Mouse (Mus musculus): ENCODE measurements at regions not wholly inside any gene's neighbourhood (a gene's known extent, or its start where the extent isn't known, plus 50 kb on each side); places are given as distances from the start of the nearest gene placed in this dataset.

GRCm38 (mm10) chr9:30770436-30771173 is 151.6 kb downstream of the Adamts15 start:
- no peak for DNase-seq

GRCm38 (mm10) chr9:30769435-30769729 is 152.9 kb downstream of the Adamts15 start:
- no peak for DNase-seq

DNA sequence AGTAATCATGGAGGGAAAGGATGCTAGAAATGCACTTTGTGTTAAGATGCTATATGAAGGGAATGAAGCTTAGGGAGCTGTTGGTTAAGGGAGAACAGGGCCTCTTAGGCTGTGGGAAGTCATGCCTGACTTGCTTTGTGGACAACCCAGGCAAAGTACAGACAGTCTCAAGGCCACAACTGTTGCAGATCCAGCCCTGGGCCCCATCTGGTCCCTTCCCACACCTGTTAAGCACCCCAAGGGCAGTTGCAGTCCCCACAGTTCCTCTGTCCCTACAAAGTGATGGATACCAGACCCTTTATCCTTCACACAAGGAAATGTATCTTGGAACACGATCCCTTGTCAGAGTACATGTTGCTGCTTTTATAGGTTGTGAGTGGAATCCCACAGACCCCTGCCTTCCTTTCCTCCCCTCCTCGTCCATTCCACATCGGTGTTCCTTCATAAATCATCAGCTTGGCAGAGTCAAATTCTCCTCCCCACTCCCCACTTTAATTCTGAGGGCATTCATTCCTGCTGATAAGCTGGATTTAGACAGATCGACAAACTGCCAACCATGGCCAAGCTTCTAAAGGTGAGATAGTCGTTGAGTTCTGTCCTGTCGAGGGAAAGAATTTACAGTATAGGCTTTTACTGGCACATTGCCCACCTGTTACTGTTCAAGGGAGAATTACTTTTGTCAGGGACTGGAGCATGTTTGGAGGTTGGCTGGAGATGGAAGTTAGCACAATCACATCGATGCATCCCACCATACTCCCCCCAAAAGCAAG is 153.4 kb downstream of the Adamts15 start:
- DNase-seq = no peak

GRCm38 (mm10) chr9:30766701-30767100 is 155.6 kb downstream of the Adamts15 start:
- no peak for DNase-seq

GRCm38 (mm10) chr9:30766171-30766570 is 156.1 kb downstream of the Adamts15 start:
- DNase-seq = no peak

DNA sequence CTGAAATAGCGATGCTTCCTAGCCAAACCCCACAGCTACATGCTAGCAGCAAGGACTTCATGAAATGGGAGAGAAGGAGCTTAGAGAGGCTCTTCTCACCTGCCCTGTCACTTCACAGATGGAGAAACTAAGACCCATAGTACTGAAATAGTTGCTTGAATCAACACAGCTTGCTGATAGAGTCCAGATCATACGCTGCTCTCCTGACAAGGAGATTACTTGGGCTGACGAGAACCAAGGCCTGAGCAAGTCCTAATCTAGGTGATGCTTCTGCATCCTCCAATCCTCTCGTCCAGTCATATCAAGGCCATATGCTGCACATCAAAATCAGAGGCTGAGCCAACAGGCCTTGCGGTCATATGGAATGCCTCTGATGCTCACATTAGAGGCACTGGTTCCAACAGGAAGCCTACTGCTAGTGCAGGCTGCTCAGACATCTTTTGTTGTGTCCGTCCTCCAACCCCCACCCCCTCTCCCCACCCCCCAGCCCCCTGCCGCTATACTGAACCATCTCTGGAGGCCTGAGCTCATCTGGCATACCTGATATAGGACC is 157.2 kb downstream of the Adamts15 start:
- no peak for DNase-seq

GRCm38 (mm10) chr9:30762913-30763312 is 159.3 kb downstream of the Adamts15 start:
- no peak for DNase-seq

DNA sequence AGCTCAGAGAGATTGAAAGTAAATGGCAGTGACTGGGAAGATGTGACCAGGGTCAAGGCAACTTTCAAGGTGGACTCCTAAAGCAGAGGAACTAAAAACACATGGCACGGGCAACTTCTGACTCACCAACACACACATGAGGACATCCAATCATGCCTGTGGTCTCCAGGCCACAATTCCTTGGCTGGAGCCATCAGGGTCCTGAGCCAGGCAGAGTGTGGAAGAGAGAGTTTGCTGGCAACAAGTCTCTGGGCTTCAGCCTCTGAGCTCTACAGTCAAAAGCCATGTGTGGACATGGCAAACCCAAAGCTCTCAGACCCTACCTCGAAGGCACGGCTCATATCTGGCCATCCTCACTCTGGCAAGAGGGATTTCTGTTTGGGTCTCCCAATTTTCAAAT is 164.1 kb downstream of the Adamts15 start:
- no peak for DNase-seq

DNA sequence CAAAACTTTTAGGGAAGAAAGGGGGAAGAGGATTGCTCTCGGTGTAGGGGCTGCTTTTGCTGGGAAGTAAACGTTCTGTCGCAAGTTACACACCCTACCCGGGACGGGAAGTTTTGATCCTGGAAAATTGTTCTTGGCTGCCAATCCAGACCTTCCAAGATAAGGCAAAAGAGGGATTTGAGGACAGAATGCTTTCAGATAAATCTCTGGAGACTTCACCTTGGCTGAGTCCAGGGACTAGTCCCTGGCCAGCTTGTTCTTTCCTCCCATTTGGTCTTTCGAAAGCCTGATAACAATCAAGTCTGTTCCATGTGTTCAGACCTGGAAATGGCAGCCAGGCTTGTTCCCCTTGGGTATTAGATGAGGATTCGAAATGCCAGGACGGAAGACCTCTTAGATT is 164.8 kb downstream of the Adamts15 start:
- DNase-seq = no peak

GRCm38 (mm10) chr9:30756796-30757195 is 165.5 kb downstream of the Adamts15 start:
- no peak for DNase-seq

GRCm38 (mm10) chr9:30755586-30755985 is 166.7 kb downstream of the Adamts15 start:
- no peak for DNase-seq

DNA sequence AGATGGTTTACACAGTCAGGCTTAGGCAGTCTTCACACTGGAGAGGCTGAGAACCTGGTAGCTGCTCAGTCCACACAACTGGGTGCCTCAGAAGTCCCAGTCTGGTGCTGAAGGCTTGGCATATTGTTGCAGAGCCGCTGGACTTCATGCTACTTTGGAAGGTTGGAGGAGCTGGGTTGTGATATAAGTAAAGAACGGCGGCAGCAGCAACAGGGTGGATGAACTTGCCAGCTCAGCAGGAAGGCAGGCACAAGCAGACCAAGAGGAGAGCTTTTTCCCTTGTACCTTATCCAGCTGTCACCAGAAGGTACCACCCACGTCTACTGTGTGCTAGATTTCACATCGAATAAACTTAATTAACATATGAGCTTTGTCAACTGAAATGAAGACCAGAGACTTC is 167.4 kb downstream of the Adamts15 start:
- DNase-seq = no peak

- no peak for DNase-seq
Measured at GRCm38 (mm10) chr9:30743471-30743870, 178.8 kb downstream of the Adamts15 start.

GRCm38 (mm10) chr9:30742471-30743098 is 179.7 kb downstream of the Adamts15 start:
- DNase-seq = no peak

- DNase-seq = no peak
Measured at GRCm38 (mm10) chr9:30731687-30732086, 190.6 kb downstream of the Adamts15 start.

DNA sequence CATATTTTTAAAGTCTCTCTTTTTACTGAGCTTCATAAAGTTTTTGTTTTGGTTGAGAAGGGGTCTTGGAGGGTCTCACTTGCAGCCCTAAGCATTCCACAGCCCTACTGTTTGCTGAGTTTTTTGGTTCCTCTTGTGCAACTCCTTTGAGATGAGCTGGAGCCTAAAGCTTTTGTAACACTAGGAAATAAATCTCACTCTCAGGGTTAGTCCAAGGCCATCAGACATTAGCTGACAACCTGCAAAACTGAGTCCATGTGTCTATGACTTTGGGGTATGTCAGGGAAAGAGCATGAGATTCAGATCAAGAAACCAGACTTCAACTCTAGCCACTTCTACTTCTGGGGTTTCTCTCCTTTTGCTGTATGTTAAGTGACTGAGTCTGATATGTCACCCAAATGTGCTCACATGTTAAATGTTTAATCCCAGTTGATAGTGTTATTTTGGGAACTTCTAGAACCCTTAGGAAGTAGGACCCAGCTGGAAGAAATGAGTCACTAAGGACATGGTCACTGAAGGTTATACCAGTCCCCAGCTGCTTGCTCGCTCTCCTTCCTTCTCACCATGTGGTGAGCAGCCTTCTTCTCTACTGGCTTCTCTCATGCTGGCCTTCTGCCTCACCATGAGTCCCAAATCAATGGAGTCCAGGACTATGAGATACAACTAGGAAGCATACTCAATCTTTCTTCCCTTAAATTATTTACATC is 198.7 kb downstream of the Adamts15 start:
- no peak for DNase-seq

- no peak for DNase-seq
Measured at GRCm38 (mm10) chr9:30721861-30722260, 200.4 kb downstream of the Adamts15 start.

GRCm38 (mm10) chr9:30716421-30717170 is 205.7 kb downstream of the Adamts15 start:
- no peak for DNase-seq

DNA sequence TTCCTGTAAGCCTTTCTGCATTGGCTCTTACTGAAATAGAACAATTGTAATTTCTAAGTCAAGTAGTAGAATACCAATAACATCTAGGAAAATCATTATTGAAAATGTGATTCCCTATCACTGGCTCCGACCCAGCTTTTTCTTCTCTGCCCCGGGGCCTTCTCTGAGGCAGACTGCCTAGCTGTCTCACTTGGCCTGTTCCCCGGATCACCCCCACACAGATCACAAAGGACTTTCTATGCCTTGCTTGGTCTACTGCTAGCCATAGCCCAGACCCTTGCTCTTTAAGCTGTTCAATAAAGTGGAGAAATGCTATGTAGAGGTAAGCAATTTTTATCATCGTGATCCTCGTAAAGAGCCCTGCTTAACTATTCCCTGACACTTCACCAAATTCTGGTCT is 212.1 kb downstream of the Adamts15 start:
- no peak for DNase-seq

- no peak for DNase-seq
Measured at GRCm38 (mm10) chr9:30699848-30700247, 222.4 kb downstream of the Adamts15 start.

DNA sequence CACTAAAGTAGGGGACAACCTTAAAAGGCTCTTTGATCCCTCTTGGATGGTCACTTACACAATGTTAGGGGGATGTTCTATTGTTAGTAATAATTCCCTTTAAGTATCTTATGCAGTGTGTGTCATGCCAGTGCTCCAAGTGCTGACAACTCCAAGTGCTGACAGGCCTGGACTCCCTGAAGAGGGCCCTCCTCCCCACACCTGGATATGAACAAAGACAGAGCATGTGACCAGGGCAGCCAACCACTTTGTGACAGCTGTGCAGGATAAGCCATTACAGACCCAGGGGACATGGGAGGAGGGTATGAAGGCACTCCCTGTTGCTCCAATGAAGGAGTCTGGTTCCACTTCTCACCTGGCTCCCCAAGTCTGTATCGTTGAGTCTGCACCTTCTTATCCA is 224.7 kb downstream of the Adamts15 start:
- no peak for DNase-seq

DNA sequence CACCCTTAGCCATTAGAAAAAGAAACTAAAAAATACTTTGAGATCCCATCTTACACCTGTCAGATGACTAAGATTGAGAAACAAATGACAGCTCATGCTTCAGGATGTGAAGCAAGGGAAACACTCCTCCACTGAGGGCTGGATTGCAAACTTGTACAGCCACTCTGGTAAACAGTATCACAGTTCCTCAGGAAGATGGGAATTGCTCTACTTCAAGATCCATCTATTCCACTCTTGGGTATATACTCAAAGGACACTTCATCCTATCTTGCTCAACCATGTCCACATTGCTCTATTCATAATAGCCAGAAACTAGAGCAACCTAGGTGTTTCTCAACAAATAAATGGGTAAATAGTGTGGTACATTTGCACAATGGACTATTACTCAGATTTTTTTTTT is 241.2 kb downstream of the Snx19 start:
- DNase-seq = no peak
